Mouse (Mus musculus) lung, adult 2 months (tissue): ENCODE measurements around the gene Rtn1.

Experiments
- CTCF ChIP-seq: fragments of 200-500 bp; IDR thresholded peaks from 2 replicates; pipeline ENCODE4 v1.5.1; 2011; ENCODE audit warnings: mild to moderate bottlenecking, low read length, control low read depth; ENCODE audit not compliant: insufficient read depth
- POLR2A ChIP-seq: fragments of 200-500 bp; IDR thresholded peaks from 2 replicates; pipeline ENCODE4 v1.6.1; 2011; ENCODE audit warnings: low read depth, mild to moderate bottlenecking, control low read depth, low read length, borderline replicate concordance; ENCODE audit errors: extremely low read depth

DNA sequence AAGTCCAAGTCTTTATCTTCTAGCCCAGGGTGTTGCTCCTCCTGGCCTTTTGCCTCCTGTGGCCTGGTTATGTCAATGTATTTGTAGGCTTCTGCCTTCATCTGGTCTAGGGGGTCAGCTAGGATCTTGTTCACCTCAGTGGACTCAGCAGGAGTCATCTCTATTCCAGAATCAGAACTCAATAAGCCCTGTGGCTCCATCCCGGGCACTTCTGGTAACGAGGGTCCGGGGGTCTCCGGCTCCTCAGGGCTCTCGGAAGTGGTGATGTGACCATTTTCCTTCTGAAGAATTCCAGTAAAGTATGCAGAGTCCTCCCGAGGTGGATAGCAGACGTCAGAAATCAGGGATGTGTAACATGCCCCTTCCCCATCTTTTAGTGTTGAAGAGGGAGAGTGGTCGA is 100.3 kb downstream of the Rtn1 start:
- no peak for TF ChIP-seq CTCF
- no peak for TF ChIP-seq POLR2A
